Mouse (Mus musculus) kidney, postnatal 0 days (tissue): ENCODE data around the gene Gps1. TPM values are rescaled to one million over a fixed set of nuclear protein-coding genes. Genes with fewer than 3 reads are reported as not detected.

Experiments used
- ATAC-seq: fragments of 200-750 bp; cut with Nextera tagmentation; replicated peaks from 2 replicates; pipeline ENCODE4 v1.8.0; 2017; ENCODE audit warnings: low read depth, moderate number of reproducible peaks, moderate TSS enrichment, moderate library complexity; ENCODE audit not compliant: low FRiP score
- DNase-seq: peaks from one replicate; pipeline ENCODE4 v3.0.0-alpha.2; 2016; ENCODE audit warnings: low spot score
- H3K27ac ChIP-seq: fragments of 300-500 bp; sonication (generic); 2 replicates; pipeline ENCODE4 v1.5.1; 2014; ENCODE audit warnings: mild to moderate bottlenecking
- H3K27me3 ChIP-seq: fragments of 300-500 bp; sonication (generic); 2 replicates; pipeline ENCODE4 v1.6.1; 2014; ENCODE audit warnings: low read length, mixed read lengths; ENCODE audit not compliant: insufficient read depth
- H3K36me3 ChIP-seq: fragments of 300-500 bp; sonication (generic); 2 replicates; pipeline ENCODE4 v1.6.1; 2014; ENCODE audit warnings: low read length, mixed read lengths; ENCODE audit not compliant: insufficient read depth
- H3K4me1 ChIP-seq: fragments of 300-500 bp; sonication (generic); replicated peaks from 2 replicates; pipeline ENCODE4 v1.6.1; 2014; ENCODE audit warnings: antibody characterized with exemption, low read length, mixed read lengths; ENCODE audit not compliant: insufficient read depth
- H3K4me2 ChIP-seq: fragments of 300-500 bp; sonication (generic); 2 replicates; pipeline ENCODE4 v1.6.1; 2014; ENCODE audit warnings: mild to moderate bottlenecking, low read length, moderate library complexity, mixed read lengths
- H3K4me3 ChIP-seq: fragments of 300-500 bp; sonication (generic); replicated peaks from 2 replicates; pipeline ENCODE4 v1.5.1; 2014; ENCODE audit warnings: low read depth, low read length
- H3K9ac ChIP-seq: fragments of 300-500 bp; sonication (generic); 2 replicates; pipeline ENCODE4 v1.6.1; 2014; ENCODE audit warnings: low read depth, low read length
- H3K9me3 ChIP-seq: fragments of 300-500 bp; sonication (generic); replicated peaks from 2 replicates; pipeline ENCODE4 v1.6.1; 2016; ENCODE audit warnings: low read length, inconsistent platforms, mixed read lengths
- CTCF ChIP-seq: IDR thresholded peaks from 2 replicates; pipeline ENCODE4 v1.5.1; 2016; ENCODE audit warnings: antibody characterized with exemption, low read depth, mild to moderate bottlenecking, moderate library complexity
- WGBS: fragments of 180-500 bp; shearing (Covaris S2); extraction: QIAGEN DNeasy Blood & Tissue Kit; methylation state at CpG from one replicate; pipeline ENCODE4 v1.1.7; 2014; 5-methylcytosine and 5-hydroxymethylcytosine counted together
- polyA plus RNA-seq: library from polyadenylated mRNA; unstranded; fragments of >200 nt; fragmentation: Nextera tagmentation; extraction: Ambion mirVana; gene quantifications from 2 replicates; pipeline ENCODE4 v1.2.1, GENCODE M21; 2015

Gps1 gene
- polyA plus RNA-seq, 1 experiment from 2014 or later, result 158 TPM

GRCm38 (mm10) chr11:120819556-120819955 lies 35.5 kb downstream of the Gps1 start:
- no peak for TF ChIP-seq CTCF
- no peak overlapping the region for H3K9ac ChIP-seq
- H3K27ac ChIP-seq, result no peak overlapping the region
- H3K4me3 ChIP-seq, result no peak overlapping the region
- DNase-seq (no peak), ATAC-seq (no peak)
- H3K4me2 ChIP-seq, result no peak overlapping the region
- peaks cover 60% of the 10 kb centered on the region for H3K36me3 ChIP-seq
- H3K27me3 ChIP-seq, result no peaks in the 10 kb centered on the region
- peaks cover 12% of the 10 kb centered on the region for H3K4me1 ChIP-seq
- 94% methylated on average over 6 of the region's 6 CpGs for WGBS
- no peaks in the 10 kb centered on the region for H3K9me3 ChIP-seq

GRCm38 (mm10) chr11:120820546-120820945 lies 36.5 kb downstream of the Gps1 start:
- no peak for TF ChIP-seq CTCF
- ATAC-seq (no peak), DNase-seq (no peak)
- H3K4me1 ChIP-seq, result peaks cover 20% of the 10 kb centered on the region
- H3K27me3 ChIP-seq, result no peaks in the 10 kb centered on the region
- WGBS, result 94% methylated on average over 14 of the region's 14 CpGs
- no peaks in the 10 kb centered on the region for H3K9me3 ChIP-seq
- H3K36me3 ChIP-seq, result peaks cover 51% of the 10 kb centered on the region
- no peak overlapping the region for H3K4me3 ChIP-seq
- no peak overlapping the region for H3K4me2 ChIP-seq
- no peak overlapping the region for H3K27ac ChIP-seq
- H3K9ac ChIP-seq, result no peak overlapping the region

DNA sequence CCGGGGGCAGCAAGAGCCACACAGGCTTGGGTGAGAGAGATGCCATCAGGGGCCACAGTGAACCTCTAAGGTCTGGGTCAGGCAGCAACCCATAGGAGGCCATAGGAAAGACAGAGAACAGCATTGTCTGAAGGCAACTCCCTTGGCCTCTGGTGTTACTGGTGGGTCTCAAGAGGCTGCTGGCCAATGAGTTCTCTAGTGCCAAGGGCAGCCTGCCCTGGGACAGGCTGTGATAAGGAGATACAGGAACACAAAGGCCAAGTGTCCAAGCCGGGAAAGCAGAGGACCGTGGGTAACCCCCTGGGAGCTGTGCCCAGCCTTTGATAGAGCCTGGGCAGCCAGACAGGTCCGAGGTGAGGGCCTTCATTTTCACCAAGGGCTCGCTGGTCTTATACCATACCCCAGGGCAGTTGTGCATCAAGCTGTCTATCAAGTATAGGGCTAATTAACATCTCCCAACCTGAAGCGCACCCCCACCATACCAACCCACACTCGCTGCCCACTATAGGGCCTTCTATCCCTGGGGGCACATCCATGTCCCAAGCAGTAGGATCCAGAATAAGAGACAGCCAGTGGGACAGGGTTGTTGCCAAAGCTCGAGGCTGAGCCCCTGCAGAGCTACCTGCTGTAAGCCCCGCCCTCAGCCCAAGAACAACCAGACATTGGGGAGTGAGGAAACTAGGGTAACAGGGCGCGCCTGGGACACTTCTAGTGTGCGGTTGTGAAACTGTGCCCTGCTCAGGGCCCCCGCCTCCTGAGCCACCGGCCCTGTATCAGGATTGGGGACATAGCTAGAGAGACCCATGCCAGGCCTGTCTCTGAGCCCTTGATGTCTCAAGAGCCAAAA lies 37.2 kb downstream of the Gps1 start:
- Histone ChIP-seq H3K27me3 (no peaks in the 10 kb centered on the region), H3K9ac (no peak overlapping the region; the same call in 1 of the 2 replicates)

GRCm38 (mm10) chr11:120822321-120822720 lies 38.2 kb downstream of the Gps1 start:
- Histone ChIP-seq H3K4me3 (peak overlapping the region; percentile 66), H3K4me2 (peak overlapping the region; percentile 92)

More for the DNA sequence above, 37.2 kb downstream of the Gps1 start:
- DNase-seq (no peak), ATAC-seq (no peak)
- Histone ChIP-seq H3K27ac (no peak overlapping the region), H3K4me3 (no peak overlapping the region), H3K4me1 (peaks cover 21% of the 10 kb centered on the region), H3K36me3 (peaks cover 43% of the 10 kb centered on the region), H3K4me2 (no peak overlapping the region), H3K9me3 (no peaks in the 10 kb centered on the region)
- TF ChIP-seq CTCF, result no peak
- WGBS, result 80% methylated on average over 14 of the region's 14 CpGs

GRCm38 (mm10) chr11:120822831-120823550 lies 38.9 kb downstream of the Gps1 start:
- peak; percentile 32 for DNase-seq

More at GRCm38 (mm10) chr11:120822321-120822720, 38.2 kb downstream of the Gps1 start:
- DNase-seq (no peak), ATAC-seq (no peak)
- no peak overlapping the region for H3K27ac ChIP-seq
- H3K4me1 ChIP-seq, result peaks cover 21% of the 10 kb centered on the region
- no peak for TF ChIP-seq CTCF
- WGBS, result 35% methylated on average over 4 of the region's 4 CpGs
- no peaks in the 10 kb centered on the region for H3K9me3 ChIP-seq
- H3K9ac ChIP-seq, result peak overlapping the region; percentile 87
- H3K27me3 ChIP-seq, result no peaks in the 10 kb centered on the region
- peaks cover 33% of the 10 kb centered on the region for H3K36me3 ChIP-seq

GRCm38 (mm10) chr11:120823551-120823947 lies 39.5 kb downstream of the Gps1 start:
- peak overlapping the region; percentile 92 for H3K4me2 ChIP-seq
- H3K4me1 ChIP-seq, result peaks cover 21% of the 10 kb centered on the region
- peak overlapping the region; percentile 87 for H3K9ac ChIP-seq
- peaks cover 20% of the 10 kb centered on the region for H3K36me3 ChIP-seq
- peak overlapping the region; percentile 94 for H3K27ac ChIP-seq
- H3K9me3 ChIP-seq, result no peaks in the 10 kb centered on the region
- H3K4me3 ChIP-seq, result peak overlapping the region; percentile 66
- under 1% methylated on average over 40 of the region's 40 CpGs for WGBS
- ATAC-seq (peak; percentile 14), DNase-seq (peak; percentile 66)
- H3K27me3 ChIP-seq, result no peaks in the 10 kb centered on the region
- TF ChIP-seq CTCF, result no peak

More at GRCm38 (mm10) chr11:120822831-120823550, 38.9 kb downstream of the Gps1 start:
- under 1% methylated on average over 14 of the region's 14 CpGs for WGBS
- no peak for TF ChIP-seq CTCF
- Histone ChIP-seq H3K4me2 (peak overlapping the region; percentile 92), H3K4me3 (peak overlapping the region; percentile 66), H3K27me3 (no peaks in the 10 kb centered on the region), H3K36me3 (peaks cover 26% of the 10 kb centered on the region), H3K9me3 (no peaks in the 10 kb centered on the region), H3K27ac (peak overlapping the region; percentile 94), H3K9ac (peak overlapping the region; percentile 87), H3K4me1 (peaks cover 21% of the 10 kb centered on the region)
- ATAC-seq, result no peak
